Mouse (Mus musculus) MEL (cell line): ENCODE measurements around the gene Fam57a.

Experiments
- CTCF ChIP-seq, 3 experiments: IDR thresholded peaks in 2 of 3; conservative IDR thresholded peaks in 1 of 3; 2 replicates each; pipeline ENCODE4 v1.5.1; 2011 to 2012; ENCODE audit warnings: low read length in 3 of 3, low read depth in 2 of 3, mild to moderate bottlenecking in 2 of 3, improper control_type of control experiment in 1 of 3, inconsistent platforms in 1 of 3, mixed read lengths in 1 of 3, moderate library complexity in 1 of 3; ENCODE audit not compliant: control insufficient read depth in 1 of 3, insufficient read depth in 1 of 3, poor library complexity in 1 of 3, severe bottlenecking in 1 of 3
- E2F4 ChIP-seq: IDR thresholded peaks from 2 replicates; pipeline ENCODE4 v1.6.1; 2011; ENCODE audit warnings: low read depth, low read length, improper control_type of control experiment, borderline replicate concordance
- ELF1 ChIP-seq: IDR thresholded peaks from 2 replicates; pipeline ENCODE4 v1.6.1; 2014; ENCODE audit warnings: low read depth, mild to moderate bottlenecking, inconsistent platforms, low read length, improper control_type of control experiment, moderate library complexity
- EP300 ChIP-seq, 2 experiments: IDR thresholded peaks; 2 replicates each; pipeline ENCODE4 v1.6.1; 2011; ENCODE audit warnings: improper control_type of control experiment in 2 of 2, low read length in 2 of 2, low read depth in 1 of 2, mild to moderate bottlenecking in 1 of 2
- MAFK ChIP-seq: IDR thresholded peaks from 2 replicates; pipeline ENCODE4 v1.6.1; 2011; ENCODE audit warnings: low read depth, mild to moderate bottlenecking, low read length, improper control_type of control experiment, borderline replicate concordance
- MAX ChIP-seq: IDR thresholded peaks from 2 replicates; pipeline ENCODE4 v1.6.1; 2011; ENCODE audit warnings: low read length, improper control_type of control experiment
- POLR2A ChIP-seq, 2 experiments: IDR thresholded peaks; 2 replicates each; pipeline ENCODE4 v1.6.1; 2011 to 2012; ENCODE audit warnings: low read length in 2 of 2, mild to moderate bottlenecking in 2 of 2, control low read depth in 1 of 2, improper control_type of control experiment in 1 of 2, low read depth in 1 of 2, moderate library complexity in 1 of 2; ENCODE audit not compliant: control insufficient read depth in 1 of 2, insufficient read depth in 1 of 2, poor library complexity in 1 of 2
- RCOR1 ChIP-seq: IDR thresholded peaks from 2 replicates; pipeline ENCODE4 v1.6.1; 2012; ENCODE audit warnings: low read depth, mild to moderate bottlenecking, inconsistent platforms, low read length, improper control_type of control experiment
- TAL1 ChIP-seq: IDR thresholded peaks from 2 replicates; pipeline ENCODE4 v1.6.1; 2012; ENCODE audit warnings: mild to moderate bottlenecking, inconsistent platforms, low read length, moderate library complexity, mixed read lengths

- TF ChIP-seq POLR2A (IDR thresholded peaks at IDR 0.05; ENCODE audit: control insufficient read depth in 1 of 2, insufficient read depth in 1 of 2, low read depth in 1 of 2, low read length in 2 of 2, poor library complexity in 1 of 2) (no peak), EP300 (IDR thresholded peaks at IDR 0.05; ENCODE audit: low read depth in 1 of 2, low read length in 2 of 2) (no peak), CTCF (IDR thresholded peaks at IDR 0.05 in 2 of 3, conservative IDR thresholded peaks at IDR 0.05 in 1 of 3; ENCODE audit: control insufficient read depth in 1 of 3, insufficient read depth in 1 of 3, low read depth in 2 of 3, low read length in 3 of 3, poor library complexity in 1 of 3, severe bottlenecking in 1 of 3) (no peak), E2F4 (no peak), MAFK (no peak), ELF1 (no peak), MAX (no peak), RCOR1 (no peak), TAL1 (no peak)
Observed at GRCm38 (mm10) chr11:76215011-76215410, 35.5 kb downstream of the Fam57a start.
